Mouse (Mus musculus) liver, embryonic 14.5 days (tissue): ENCODE results near the gene Cbx2. TPM values are rescaled to one million over a fixed set of nuclear protein-coding genes. Genes with fewer than 3 reads are reported as not detected.

Source experiments
- ATAC-seq: fragments of 200-750 bp; cut with Nextera tagmentation; 2 replicates; pipeline ENCODE4 v1.8.0; 2017; ENCODE audit warnings: moderate number of reproducible peaks, mild to moderate bottlenecking, moderate library complexity; ENCODE audit not compliant: insufficient read depth
- DNase-seq, 3 experiments: peaks; one replicate each; pipeline ENCODE4 v3.0.0-alpha.2; 2012 to 2013; ENCODE audit warnings: low read depth in 3 of 3, low spot score in 3 of 3
- H3K27ac ChIP-seq: fragments of 300-500 bp; sonication (generic); 2 replicates; pipeline ENCODE4 v1.5.1; 2014; ENCODE audit warnings: moderate library complexity, mild to moderate bottlenecking, control low read depth, inconsistent platforms
- H3K27me3 ChIP-seq: fragments of 300-500 bp; sonication (generic); 2 replicates; pipeline ENCODE4 v1.6.1; 2014; ENCODE audit warnings: mild to moderate bottlenecking, low read length, moderate library complexity; ENCODE audit not compliant: control insufficient read depth, insufficient read depth
- H3K36me3 ChIP-seq: fragments of 300-500 bp; sonication (generic); replicated peaks from 2 replicates; pipeline ENCODE4 v1.6.1; 2014; ENCODE audit warnings: low read depth; ENCODE audit not compliant: control insufficient read depth, insufficient read depth
- H3K4me1 ChIP-seq, 2 experiments: fragments of 200-500 bp in 1 of 2; fragments of 300-500 bp in 1 of 2; sonication (generic) in 1 of 2; replicated peaks; 2 replicates each; pipeline ENCODE4 v1.6.1; 2012 to 2014; ENCODE audit warnings: antibody characterized with exemption in 1 of 2, inconsistent platforms in 1 of 2, low read length in 1 of 2; ENCODE audit not compliant: control insufficient read depth in 2 of 2, insufficient read depth in 2 of 2
- H3K4me2 ChIP-seq: fragments of 300-500 bp; sonication (generic); 2 replicates; pipeline ENCODE4 v1.6.1; 2014; ENCODE audit warnings: low read depth, mild to moderate bottlenecking, control low read depth, moderate library complexity
- H3K4me3 ChIP-seq, 2 experiments: fragments of 200-500 bp in 1 of 2; fragments of 300-500 bp in 1 of 2; sonication (generic) in 1 of 2; 2 replicates each; pipeline ENCODE4 v1.5.1; 2012 to 2014; ENCODE audit warnings: low read depth in 2 of 2, low read length in 2 of 2, mild to moderate bottlenecking in 2 of 2, control low read depth in 1 of 2, inconsistent platforms in 1 of 2, moderate library complexity in 1 of 2; ENCODE audit not compliant: insufficient read depth in 1 of 2
- H3K9ac ChIP-seq: fragments of 300-500 bp; sonication (generic); replicated peaks from 2 replicates; pipeline ENCODE4 v1.6.1; 2014; ENCODE audit warnings: mild to moderate bottlenecking, control low read depth, moderate library complexity
- H3K9me3 ChIP-seq: fragments of 300-500 bp; sonication (generic); 2 replicates; pipeline ENCODE4 v1.6.1; 2016; ENCODE audit warnings: low read length, mixed read lengths; ENCODE audit not compliant: control insufficient read depth
- CTCF ChIP-seq: IDR thresholded peaks from 2 replicates; pipeline ENCODE4 v1.5.1; 2016; ENCODE audit warnings: antibody characterized with exemption, low read depth, control low read depth
- EP300 ChIP-seq: IDR thresholded peaks from 2 replicates; pipeline ENCODE4 v1.6.1; 2016; ENCODE audit warnings: antibody characterized with exemption, low read depth
- WGBS: fragments of 180-500 bp; shearing (Covaris S2); extraction: QIAGEN DNeasy Blood & Tissue Kit; methylation state at CpG from one replicate; pipeline ENCODE4 v1.1.7; 2014; ENCODE audit not compliant: insufficient replicate concordance; 5-methylcytosine and 5-hydroxymethylcytosine counted together
- polyA plus RNA-seq, 2 experiments: library from polyadenylated mRNA; depleted of rRNA in 1 of 2; stranded (reverse) in 1 of 2; unstranded in 1 of 2; fragments of >200 nt; fragmentation: Nextera tagmentation in 1 of 2; extraction: Ambion mirVana in 1 of 2; gene quantifications; 2 replicates each; pipeline versions ENCODE4 v1.2.1 to v1.2.3; 2012 to 2014

The Cbx2 gene
- polyA plus RNA-seq, 2 experiments, result 1.7 to 1.8 TPM

DNA sequence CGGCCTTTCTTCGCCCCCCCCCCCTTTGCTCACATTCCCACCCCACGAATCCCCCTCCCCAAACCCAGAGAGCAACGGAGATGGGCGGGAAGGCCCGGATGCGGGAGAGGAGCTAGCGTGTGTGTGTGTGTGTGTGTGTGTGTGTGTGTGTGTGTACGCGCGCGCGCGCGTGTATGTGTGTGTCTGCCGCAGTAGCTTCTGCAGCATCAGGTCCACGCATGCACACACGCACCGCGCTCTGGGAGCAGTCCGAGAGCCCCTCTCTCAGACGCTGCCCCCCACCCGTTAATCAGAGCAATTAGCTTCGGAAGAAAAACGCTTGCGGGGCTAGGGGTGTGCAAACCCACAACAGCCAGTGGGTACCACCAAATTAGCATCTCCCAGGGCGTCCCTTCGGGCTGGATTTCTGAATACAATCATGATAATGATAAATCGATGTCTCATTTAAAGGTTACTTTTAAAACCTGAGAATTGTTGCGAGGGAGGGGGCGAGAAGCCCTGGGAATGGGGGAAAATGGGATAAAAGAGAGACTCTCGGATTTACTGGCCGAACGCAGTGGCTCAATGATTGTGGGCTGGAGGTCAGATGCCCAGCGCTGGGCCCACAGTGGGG, 31.1 kb downstream of the Cbx2 start:
- WGBS, result 3% methylated on average over 27 of the region's 35 CpGs

DNA sequence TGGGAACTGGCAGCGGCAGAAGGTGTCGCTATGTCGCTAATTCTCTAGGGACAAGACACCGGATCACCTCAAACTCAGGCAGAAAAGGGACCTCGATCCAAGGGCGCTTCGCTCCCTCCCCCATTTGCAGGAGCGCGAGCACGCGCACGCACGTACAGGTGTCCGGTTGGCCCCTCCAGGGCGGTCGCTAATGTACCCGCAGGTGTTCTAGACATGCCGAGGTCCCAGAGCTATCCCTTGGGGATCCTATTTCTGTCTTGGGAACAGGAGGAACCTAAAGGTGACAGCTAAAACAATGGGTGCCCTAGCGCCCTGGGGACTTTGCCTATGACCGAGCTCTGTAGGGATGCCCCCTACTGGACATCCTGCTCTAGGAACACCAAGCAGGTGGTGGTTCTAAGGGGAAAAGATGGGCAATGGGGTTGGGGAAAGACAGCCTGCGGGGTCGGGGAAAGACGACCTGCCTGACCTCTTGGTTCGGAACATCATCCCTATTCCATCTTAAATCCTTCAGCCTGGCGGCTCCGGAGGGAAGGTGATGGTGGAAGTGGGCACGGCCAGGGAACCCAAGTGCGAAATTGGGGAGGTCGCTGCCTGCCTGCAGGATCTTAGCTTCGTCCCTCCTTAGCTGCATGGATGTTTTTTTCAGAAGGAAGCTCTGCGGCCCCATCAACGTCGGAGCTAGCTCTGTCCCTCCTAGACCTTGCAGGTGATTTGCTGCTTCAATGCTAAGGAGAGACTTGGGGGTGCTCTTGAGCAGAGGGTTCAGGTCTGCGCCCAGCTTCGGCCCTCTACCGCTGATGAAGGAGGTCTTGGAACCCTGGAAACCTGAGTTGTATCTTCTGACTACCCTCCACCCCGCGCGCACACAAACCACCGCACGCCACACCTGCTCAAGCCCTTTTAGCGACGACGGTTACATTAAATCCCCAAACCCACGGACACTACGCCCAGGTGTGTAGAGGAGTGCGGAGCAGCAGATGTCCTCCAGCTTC, 31.9 kb downstream of the Cbx2 start:
- Histone ChIP-seq H3K4me1 (no peaks in the 10 kb centered on the region; a peak in 1 of 4 replicates), H3K4me2 (no peak overlapping the region), H3K36me3 (no peaks in the 10 kb centered on the region), H3K9ac (no peak overlapping the region), H3K9me3 (no peaks in the 10 kb centered on the region), H3K27me3 (peaks cover 100% of the 10 kb centered on the region), H3K27ac (no peak overlapping the region), H3K4me3 (no peak overlapping the region)
- no peak for TF ChIP-seq EP300
- TF ChIP-seq CTCF, result peak; percentile 61
- 3% methylated on average over 47 of the region's 47 CpGs for WGBS
- no peak for ATAC-seq
- DNase-seq, result no peak

More for the DNA sequence above, 31.1 kb downstream of the Cbx2 start:
- no peak for DNase-seq
- Histone ChIP-seq H3K9me3 (no peaks in the 10 kb centered on the region), H3K27me3 (peaks cover 100% of the 10 kb centered on the region), H3K4me1 (no peaks in the 10 kb centered on the region; a peak in 1 of 4 replicates), H3K27ac (no peak overlapping the region), H3K9ac (no peak overlapping the region), H3K36me3 (no peaks in the 10 kb centered on the region), H3K4me2 (peak overlapping the region; percentile 8; the same call in 1 of the 2 replicates), H3K4me3 (no peak overlapping the region)
- ATAC-seq, result no peak
- TF ChIP-seq CTCF, result no peak
- TF ChIP-seq EP300, result no peak

DNA sequence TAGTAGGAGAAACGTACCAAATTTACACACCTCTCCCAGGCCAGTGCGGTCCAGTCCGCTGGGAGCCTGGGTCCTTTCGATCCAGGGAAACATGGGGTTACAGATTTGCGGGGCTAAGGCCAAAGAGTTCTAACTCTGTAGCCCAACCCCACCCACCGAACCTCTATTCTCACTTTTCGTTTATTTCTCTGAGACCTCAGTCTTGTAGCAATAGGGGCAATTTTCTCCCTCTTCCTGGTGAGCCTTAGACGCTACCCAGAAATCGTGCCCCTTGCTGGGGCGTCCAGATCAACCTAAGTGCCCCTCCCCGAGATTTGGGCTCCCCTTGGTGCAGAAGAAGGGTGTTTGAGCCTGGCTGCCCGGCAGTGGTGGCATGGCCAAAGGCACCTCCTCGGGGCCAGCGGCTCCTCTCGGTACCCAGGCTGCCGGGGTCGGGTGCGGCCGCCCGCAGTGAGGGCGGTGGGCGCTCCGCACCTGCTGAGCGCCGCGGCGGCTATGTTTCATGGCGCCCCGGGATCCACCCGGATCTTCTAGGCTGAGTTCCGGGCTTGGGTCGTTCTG, 32.9 kb downstream of the Cbx2 start:
- WGBS, result 3% methylated on average over 32 of the region's 32 CpGs
- Histone ChIP-seq H3K9ac (no peak overlapping the region), H3K4me1 (no peaks in the 10 kb centered on the region; a peak in 1 of 4 replicates), H3K4me3 (no peak overlapping the region), H3K4me2 (peak overlapping the region; percentile 70), H3K9me3 (no peaks in the 10 kb centered on the region), H3K36me3 (no peaks in the 10 kb centered on the region), H3K27me3 (peaks cover 100% of the 10 kb centered on the region), H3K27ac (no peak overlapping the region)
- no peak for DNase-seq
- ATAC-seq, result no peak
- TF ChIP-seq CTCF (no peak), EP300 (no peak)

DNA sequence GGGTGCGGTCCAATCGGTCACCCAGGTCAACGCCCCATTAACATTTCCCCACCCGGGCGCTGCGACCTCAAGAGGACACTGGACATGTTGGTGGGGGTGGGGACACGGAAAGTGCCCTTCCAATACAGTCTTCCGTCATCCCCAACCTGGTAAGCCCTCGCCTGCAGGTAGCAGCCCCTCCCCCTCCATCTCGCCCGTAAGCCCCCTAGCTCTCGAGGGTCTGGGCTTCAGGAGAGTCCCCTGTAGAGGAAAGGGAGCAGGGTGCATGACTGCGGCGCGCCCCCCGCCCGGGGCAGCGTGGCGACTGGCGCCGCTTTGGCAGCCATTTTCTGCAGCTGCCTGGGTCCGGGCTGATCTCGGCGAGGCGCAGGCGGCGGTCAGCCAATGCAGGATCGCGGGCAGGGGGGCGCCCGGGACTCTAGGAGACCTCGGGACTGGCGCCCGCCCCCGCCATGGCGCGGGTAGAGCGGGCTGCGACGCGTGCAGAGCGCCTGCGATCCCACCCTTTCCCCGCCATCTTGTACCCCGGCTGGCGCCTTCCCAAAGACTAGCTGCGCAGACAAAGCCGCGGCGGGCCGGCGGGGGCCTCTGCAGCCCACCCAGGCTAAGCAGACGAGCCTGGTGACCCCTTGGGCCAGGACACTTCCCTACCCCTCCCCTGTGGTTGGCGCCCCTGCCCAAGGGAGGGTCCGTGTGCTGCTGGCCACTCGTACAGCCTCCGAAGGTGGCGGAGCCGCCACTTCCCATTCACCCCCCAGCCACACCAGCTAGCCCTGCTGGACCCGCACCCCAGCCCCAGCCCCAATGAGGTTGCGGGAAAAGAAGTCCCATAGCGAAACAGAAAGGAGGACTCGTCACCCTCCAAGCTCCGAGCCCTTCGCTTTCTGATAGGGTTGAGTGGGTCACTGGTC, 33.8 kb downstream of the Cbx2 start:
- Histone ChIP-seq H3K27ac (no peak overlapping the region), H3K27me3 (peaks cover 91% of the 10 kb centered on the region), H3K4me2 (peak overlapping the region; percentile 70), H3K9ac (peak overlapping the region; percentile 55), H3K36me3 (no peaks in the 10 kb centered on the region), H3K9me3 (no peaks in the 10 kb centered on the region), H3K4me1 (no peaks in the 10 kb centered on the region; a peak in 1 of 4 replicates), H3K4me3 (peak overlapping the region; percentile 55 to 57)
- DNase-seq (no peak), ATAC-seq (no peak)
- no peak for TF ChIP-seq CTCF
- no peak for TF ChIP-seq EP300
- under 1% methylated on average over 65 of the region's 65 CpGs for WGBS
